Mouse (Mus musculus) midbrain, embryonic 11.5 days (tissue): Measurements from ENCODE around the gene Sypl. TPM values are rescaled to one million over a fixed set of nuclear protein-coding genes. Genes with fewer than 3 reads are reported as not detected.
A peak's percentile ranks its signal among the peaks of the same experiment; 100 is the strongest.

Experiments
- ATAC-seq: fragments of 200-750 bp; cut with Nextera tagmentation; 2 replicates; pipeline ENCODE4 v1.8.0; 2017; ENCODE audit warnings: moderate TSS enrichment, moderate library complexity; ENCODE audit not compliant: low FRiP score
- DNase-seq: peaks from one replicate; pipeline ENCODE4 v3.0.0; 2015; ENCODE audit warnings: low spot score; ENCODE audit errors: missing footprints
- H3K27ac ChIP-seq: fragments of 300-500 bp; sonication (generic); 2 replicates; pipeline ENCODE4 v1.5.1; 2014; ENCODE audit warnings: low read depth, low read length
- H3K27me3 ChIP-seq: fragments of 300-500 bp; sonication (generic); 2 replicates; pipeline ENCODE4 v1.6.1; 2014; ENCODE audit warnings: mild to moderate bottlenecking, low read length, moderate library complexity, mixed read lengths; ENCODE audit not compliant: control insufficient read depth, insufficient read depth
- H3K36me3 ChIP-seq: fragments of 300-500 bp; sonication (generic); 2 replicates; pipeline ENCODE4 v1.6.1; 2014; ENCODE audit warnings: mild to moderate bottlenecking, low read length, moderate library complexity, mixed read lengths; ENCODE audit not compliant: control insufficient read depth, insufficient read depth
- H3K4me1 ChIP-seq: fragments of 300-500 bp; sonication (generic); 2 replicates; pipeline ENCODE4 v1.6.1; 2014; ENCODE audit warnings: low read length; ENCODE audit not compliant: control insufficient read depth, insufficient read depth
- H3K4me2 ChIP-seq: fragments of 300-500 bp; sonication (generic); 2 replicates; pipeline ENCODE4 v1.6.1; 2014; ENCODE audit warnings: mild to moderate bottlenecking, moderate library complexity
- H3K4me3 ChIP-seq: fragments of 300-500 bp; sonication (generic); 2 replicates; pipeline ENCODE4 v1.5.1; 2014; ENCODE audit warnings: low read depth, low read length
- H3K9ac ChIP-seq: fragments of 300-500 bp; sonication (generic); 2 replicates; pipeline ENCODE4 v1.6.1; 2014; ENCODE audit warnings: low read length
- H3K9me3 ChIP-seq: fragments of 300-500 bp; sonication (generic); 2 replicates; pipeline ENCODE4 v1.6.1; 2016; ENCODE audit warnings: low read length; ENCODE audit not compliant: control insufficient read depth
- WGBS: fragments of 180-500 bp; shearing (Covaris S2); extraction: QIAGEN DNeasy Blood & Tissue Kit; methylation state at CpG from one replicate; pipeline ENCODE4 v1.1.7; 2014; 5-methylcytosine and 5-hydroxymethylcytosine counted together
- polyA plus RNA-seq: library from polyadenylated mRNA; unstranded; fragments of >200 nt; fragmentation: Nextera tagmentation; extraction: Ambion mirVana; gene quantifications from 2 replicates; pipeline ENCODE4 v1.2.1, GENCODE M21; 2014

Sypl gene
- polyA plus RNA-seq, 1 experiment from 2014 or later = 45.3 TPM

DNA sequence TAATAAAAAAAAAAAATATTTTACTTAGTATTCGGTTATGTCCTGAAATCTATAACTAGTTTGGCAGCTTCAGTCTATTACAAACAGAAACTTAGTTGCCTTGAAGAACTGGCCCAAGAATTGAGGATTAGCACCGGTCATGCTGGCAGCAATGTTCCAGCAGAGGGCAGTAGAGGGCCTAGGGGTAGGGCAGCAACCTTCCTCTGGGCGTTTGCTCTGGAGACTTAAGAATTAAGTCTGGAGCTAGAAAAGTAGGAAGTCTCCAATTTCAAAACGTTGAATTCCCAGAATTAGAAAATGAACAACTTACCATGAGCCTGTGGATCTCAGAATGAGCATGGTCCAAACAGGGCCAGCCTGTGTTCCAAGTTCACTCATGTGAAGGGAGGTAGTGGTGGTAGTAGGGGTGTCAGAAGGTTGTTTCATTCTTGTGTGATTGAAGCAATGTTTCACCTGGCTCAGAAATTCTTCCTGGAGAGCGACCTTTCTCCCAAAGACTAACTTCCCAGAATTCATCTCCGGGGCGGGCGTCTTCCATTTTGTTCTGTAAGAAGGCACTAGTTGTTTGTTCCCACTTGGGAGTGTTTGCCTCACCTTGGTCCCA, 33.4 kb upstream of the Sypl start:
- no peak for ATAC-seq

DNA sequence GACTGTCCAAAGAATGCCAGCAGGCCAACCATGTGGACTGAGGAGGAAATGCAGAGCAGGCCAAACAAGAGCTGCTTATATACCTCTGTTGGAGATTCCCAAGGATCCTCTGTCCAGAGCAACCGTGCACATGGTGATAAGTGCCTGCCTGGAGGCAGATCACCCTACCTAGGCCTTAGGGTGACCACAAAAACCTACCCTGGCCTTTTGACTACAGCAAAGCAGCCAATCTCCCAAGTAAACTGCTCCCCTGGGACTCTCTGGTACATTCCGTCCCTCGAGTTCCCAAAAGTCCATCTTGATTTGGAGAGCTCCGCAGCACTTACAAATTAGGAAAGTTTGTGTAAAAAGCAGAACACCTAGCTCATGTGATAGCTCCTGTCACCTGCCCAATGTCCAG, 32.6 kb upstream of the Sypl start:
- ATAC-seq (no peak), DNase-seq (no peak)
- Histone ChIP-seq H3K27me3 (no peaks in the 10 kb centered on the region), H3K4me2 (no peak overlapping the region), H3K9me3 (no peaks in the 10 kb centered on the region), H3K27ac (no peak overlapping the region), H3K4me3 (no peak overlapping the region), H3K4me1 (peaks cover 2% of the 10 kb centered on the region; the same call in 1 of the 2 replicates), H3K36me3 (no peaks in the 10 kb centered on the region), H3K9ac (no peak overlapping the region)
- 81% methylated on average over 4 of the region's 4 CpGs for WGBS

More for the DNA sequence above, 33.4 kb upstream of the Sypl start:
- Histone ChIP-seq H3K4me2 (no peak overlapping the region), H3K4me1 (no peaks in the 10 kb centered on the region), H3K4me3 (no peak overlapping the region), H3K36me3 (no peaks in the 10 kb centered on the region), H3K9ac (no peak overlapping the region), H3K27me3 (no peaks in the 10 kb centered on the region), H3K9me3 (no peaks in the 10 kb centered on the region), H3K27ac (no peak overlapping the region)
- DNase-seq = peak; percentile 85
- 68% methylated on average over 8 of the region's 8 CpGs for WGBS

DNA sequence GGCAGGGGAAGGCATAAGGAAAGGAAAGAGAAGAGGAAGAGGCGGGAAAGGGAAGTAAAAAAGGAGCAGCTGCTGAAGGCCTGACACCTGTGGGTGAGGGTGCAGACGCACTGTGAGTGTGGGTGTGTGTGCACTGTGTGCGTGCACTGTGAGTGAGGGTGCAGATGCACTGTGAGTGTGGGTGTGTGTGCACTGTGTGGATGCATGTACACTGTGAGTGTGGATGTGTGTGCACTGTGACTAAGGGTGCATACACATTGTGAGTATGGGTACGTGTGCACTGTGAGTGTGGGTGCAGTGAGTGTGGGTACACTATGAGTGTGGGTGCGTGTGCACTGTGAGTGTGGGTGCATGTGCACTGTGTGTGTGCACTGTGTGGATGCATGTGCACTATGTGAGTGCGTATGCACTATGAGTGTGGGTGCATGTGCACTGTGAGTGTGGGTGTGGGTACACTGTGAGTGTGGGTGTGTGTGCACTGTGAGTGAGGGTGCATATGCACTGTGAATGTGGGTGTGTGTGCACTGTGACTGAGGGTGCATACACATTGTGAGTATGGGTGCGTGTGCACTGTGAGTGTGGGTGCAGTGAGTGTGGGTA, 32.1 kb upstream of the Sypl start:
- Histone ChIP-seq H3K4me1 (peaks cover 8% of the 10 kb centered on the region; the same call in 1 of the 2 replicates), H3K27me3 (no peaks in the 10 kb centered on the region), H3K4me2 (no peak overlapping the region), H3K4me3 (no peak overlapping the region), H3K9me3 (no peaks in the 10 kb centered on the region), H3K9ac (no peak overlapping the region), H3K27ac (no peak overlapping the region), H3K36me3 (no peaks in the 10 kb centered on the region)
- DNase-seq (no peak), ATAC-seq (no peak)
- 93% methylated on average over 7 of the region's 7 CpGs for WGBS

DNA sequence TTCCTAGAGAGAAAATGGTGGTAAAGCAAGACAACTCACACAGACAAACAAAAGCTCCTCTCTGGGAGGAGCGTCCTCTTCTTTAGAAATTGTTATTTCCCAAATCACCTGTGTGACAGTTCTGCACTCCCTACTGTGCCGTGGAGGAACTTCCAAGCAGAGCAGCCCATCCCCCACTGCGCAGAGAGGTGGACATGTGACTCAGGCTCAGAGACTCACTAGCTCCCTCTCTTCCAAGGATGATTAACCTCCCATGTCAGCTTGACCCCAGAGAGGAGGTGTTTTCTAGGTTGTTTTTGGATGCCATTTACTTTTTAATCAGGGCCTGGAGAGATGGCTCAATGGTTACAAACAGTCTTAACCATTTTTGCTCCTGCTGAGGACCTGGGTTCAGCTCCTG, 29.4 kb upstream of the Sypl start:
- Histone ChIP-seq H3K4me3 (no peak overlapping the region), H3K36me3 (no peaks in the 10 kb centered on the region), H3K4me2 (no peak overlapping the region), H3K9me3 (no peaks in the 10 kb centered on the region), H3K9ac (no peak overlapping the region), H3K4me1 (peaks cover 11% of the 10 kb centered on the region; the same call in 1 of the 2 replicates), H3K27ac (no peak overlapping the region), H3K27me3 (no peaks in the 10 kb centered on the region)
- WGBS = 40% methylated on average over 3 of the region's 3 CpGs
- ATAC-seq = no peak
- no peak for DNase-seq

DNA sequence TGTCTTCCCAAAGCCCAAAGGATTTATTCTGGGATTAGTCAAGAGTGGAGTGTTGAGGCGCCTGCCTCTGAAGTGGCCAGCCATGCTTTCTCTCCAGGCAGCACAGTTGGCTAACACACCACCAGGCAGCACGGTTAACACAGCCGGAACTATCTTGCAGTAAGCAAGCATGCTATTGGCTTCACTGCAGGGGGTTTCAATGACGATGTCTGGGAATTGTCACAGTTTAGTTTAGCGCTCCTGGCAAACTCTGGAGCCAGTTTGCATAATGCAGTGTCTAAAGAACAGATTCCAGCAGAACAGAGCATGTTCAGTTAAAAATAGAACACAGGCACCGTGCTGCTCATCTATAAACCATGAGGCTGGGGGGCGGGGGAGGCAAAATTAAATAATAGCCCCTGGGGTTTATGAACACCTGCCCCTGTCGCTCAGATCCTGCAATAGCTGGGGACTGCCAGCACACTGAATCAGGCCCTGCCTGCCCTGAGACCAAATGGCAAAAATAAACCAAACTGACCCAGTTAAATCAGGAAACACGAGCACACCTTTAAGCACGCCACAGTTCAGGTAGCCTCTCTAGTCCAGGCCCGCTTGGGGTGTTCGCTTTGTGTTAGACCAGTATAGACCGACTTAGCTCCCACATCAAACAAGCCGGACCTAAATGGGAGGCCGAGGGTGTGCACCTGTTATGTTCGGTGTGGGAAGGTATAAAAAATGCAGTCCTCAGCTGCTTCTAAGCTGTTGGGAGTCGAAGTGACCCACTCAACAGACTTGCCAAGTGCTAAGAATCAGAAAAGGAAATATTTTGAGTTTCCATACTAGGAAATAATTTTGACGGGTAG, 27.1 kb upstream of the Sypl start:
- 63% methylated on average over 18 of the region's 18 CpGs for WGBS
- Histone ChIP-seq H3K27me3 (no peaks in the 10 kb centered on the region), H3K27ac (no peak overlapping the region), H3K9ac (no peak overlapping the region), H3K4me3 (no peak overlapping the region), H3K9me3 (no peaks in the 10 kb centered on the region), H3K36me3 (no peaks in the 10 kb centered on the region), H3K4me1 (peaks cover 11% of the 10 kb centered on the region; the same call in 1 of the 2 replicates), H3K4me2 (no peak overlapping the region)
- peak; percentile 76 for ATAC-seq
- no peak for DNase-seq

DNA sequence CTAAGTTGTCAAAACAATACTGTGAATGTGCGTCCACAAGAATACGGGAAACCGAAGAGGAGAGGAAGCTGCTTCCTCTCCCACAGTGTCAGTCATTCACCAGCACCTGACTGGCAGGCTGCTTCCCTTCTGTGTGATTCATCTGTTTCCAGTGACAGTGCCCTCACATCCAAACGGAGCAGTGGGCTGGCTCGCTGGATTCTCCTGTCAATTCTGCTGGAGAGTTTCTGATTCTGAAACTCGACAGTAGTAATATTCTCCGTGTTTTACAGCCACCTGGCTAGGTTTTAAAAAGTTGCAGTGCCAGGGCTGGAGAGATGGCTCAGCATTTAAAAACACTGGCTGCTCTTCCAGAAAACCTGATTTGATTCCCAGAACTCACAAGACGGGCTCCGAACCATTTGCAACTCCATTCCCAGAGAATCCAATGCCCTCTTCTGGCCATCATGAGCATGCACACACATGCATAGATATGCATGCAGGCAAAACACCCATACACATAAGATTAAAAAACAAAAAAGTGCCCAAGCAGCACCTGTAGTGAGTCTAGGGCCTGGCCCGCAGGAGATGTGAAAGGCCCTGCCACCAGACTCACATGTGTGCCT, 26.4 kb upstream of the Sypl start:
- 87% methylated on average over 10 of the region's 10 CpGs for WGBS
- DNase-seq = no peak

DNA sequence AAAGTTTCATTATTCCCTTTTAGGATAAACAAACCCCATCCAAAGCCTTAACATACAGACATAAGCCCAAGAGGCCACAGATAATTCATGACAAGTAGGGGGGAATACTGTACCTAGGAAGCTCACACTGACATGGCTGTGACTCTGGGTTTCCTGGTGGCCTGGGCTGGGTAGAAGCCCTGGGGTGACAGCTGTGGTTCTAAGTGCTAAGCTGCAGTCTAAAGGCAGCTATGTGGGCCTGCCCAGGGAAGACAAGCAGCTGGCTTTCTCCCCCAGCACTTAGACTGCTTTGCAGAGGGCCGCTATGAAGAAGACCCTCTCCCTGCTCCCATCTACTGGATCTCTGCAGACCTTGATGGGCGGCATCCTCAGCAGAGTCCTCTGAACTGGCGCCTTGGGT, 25.5 kb upstream of the Sypl start:
- no peaks in the 10 kb centered on the region for H3K27me3 ChIP-seq
- DNase-seq (no peak), ATAC-seq (no peak)
- H3K9me3 ChIP-seq = no peaks in the 10 kb centered on the region
- no peak overlapping the region for H3K9ac ChIP-seq
- H3K36me3 ChIP-seq = no peaks in the 10 kb centered on the region
- no peak overlapping the region for H3K4me2 ChIP-seq
- H3K4me1 ChIP-seq = peaks cover 11% of the 10 kb centered on the region; the same call in 1 of the 2 replicates
- H3K27ac ChIP-seq = no peak overlapping the region
- WGBS = 44% methylated on average over 3 of the region's 3 CpGs
- no peak overlapping the region for H3K4me3 ChIP-seq

More for the DNA sequence above, 26.4 kb upstream of the Sypl start:
- Histone ChIP-seq H3K36me3 (no peaks in the 10 kb centered on the region), H3K4me2 (no peak overlapping the region), H3K4me1 (peaks cover 11% of the 10 kb centered on the region; the same call in 1 of the 2 replicates), H3K27ac (no peak overlapping the region), H3K9me3 (no peaks in the 10 kb centered on the region), H3K9ac (no peak overlapping the region), H3K4me3 (no peak overlapping the region), H3K27me3 (no peaks in the 10 kb centered on the region)
- no peak for ATAC-seq

DNA sequence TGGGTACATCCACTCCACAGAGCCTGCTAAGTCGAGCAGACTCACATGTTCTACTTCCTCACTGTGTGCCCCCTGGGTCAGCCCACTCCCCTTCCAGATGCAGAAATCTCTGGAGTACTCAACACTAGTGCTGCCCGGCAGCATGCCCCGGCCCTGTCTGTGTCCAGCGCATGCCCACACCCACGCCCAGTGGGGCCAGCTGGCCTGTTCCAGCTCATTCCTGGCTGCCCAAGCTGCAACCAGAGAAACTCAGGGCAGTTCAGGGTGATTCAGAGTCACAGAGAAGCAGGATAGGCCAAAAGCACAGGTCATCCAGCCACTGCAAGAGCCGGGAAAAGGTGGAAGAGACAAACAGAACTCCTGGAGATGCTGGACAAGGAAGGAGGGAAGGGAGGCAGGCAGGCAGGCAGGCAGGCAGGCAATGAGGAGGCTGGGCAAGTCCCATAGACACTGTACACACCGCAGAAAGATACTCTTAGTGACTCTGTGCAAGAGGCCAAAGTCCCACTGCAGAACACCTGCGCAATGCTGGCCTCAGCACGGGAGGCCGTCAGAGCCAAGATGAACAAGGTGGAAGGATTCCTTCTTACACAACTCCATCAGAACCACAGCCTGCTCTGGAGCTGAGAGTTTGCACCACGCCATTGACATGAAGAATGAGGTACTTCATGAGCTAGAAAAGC, 23.7 kb upstream of the Sypl start:
- Histone ChIP-seq H3K9ac (no peak overlapping the region), H3K36me3 (no peaks in the 10 kb centered on the region), H3K27me3 (no peaks in the 10 kb centered on the region), H3K4me3 (no peak overlapping the region), H3K27ac (no peak overlapping the region), H3K4me2 (no peak overlapping the region), H3K4me1 (peaks cover 11% of the 10 kb centered on the region; the same call in 1 of the 2 replicates), H3K9me3 (no peaks in the 10 kb centered on the region)
- 87% methylated on average over 11 of the region's 11 CpGs for WGBS
- DNase-seq (no peak), ATAC-seq (no peak)
